Comparison of ENCODE assay signal across 8 mouse cellular contexts in genomic region chr11:51915656-51916032, GRCm38 (mm10). TPM values are rescaled to one million over a fixed set of nuclear protein-coding genes. Genes with fewer than 3 reads are reported as not detected.
A peak's percentile ranks its signal among the peaks of the same experiment; 100 is the strongest.
DNase-seq lines count a peak whose midpoint lies in the region; ATAC-seq and TF ChIP-seq lines count a peak whose summit lies in the region.

No protein-coding gene starts in this region.

- H3K4me3 ChIP-seq in kidney, embryonic 16.5 days (ENCODE audit: low read length): no peak overlapping the region
- H3K4me3 ChIP-seq in embryonic facial prominence, embryonic 10.5 days: peak overlapping the region; percentile 50
- H3K4me3 ChIP-seq in intestine, postnatal 0 days (ENCODE audit: low read depth, low read length): peak overlapping the region; percentile 35

- H3K4me2 ChIP-seq in kidney, embryonic 16.5 days (replicated peaks; ENCODE audit: low read depth, low read length): peak overlapping the region; percentile 60
- H3K4me2 ChIP-seq in intestine, postnatal 0 days (replicated peaks; ENCODE audit: low read depth): peak overlapping the region; percentile 72

- no peaks in the 10 kb centered on the region for H3K36me3 ChIP-seq in kidney, embryonic 16.5 days (ENCODE audit: insufficient read depth, low read length)
- H3K36me3 ChIP-seq in embryonic facial prominence, embryonic 10.5 days (replicated peaks): no peaks in the 10 kb centered on the region
- H3K36me3 ChIP-seq in intestine, postnatal 0 days (ENCODE audit: control insufficient read depth, insufficient read depth): no peaks in the 10 kb centered on the region

- H3K9me3 ChIP-seq in kidney, embryonic 16.5 days (ENCODE audit: low read length): no peaks in the 10 kb centered on the region
- no peaks in the 10 kb centered on the region for H3K9me3 ChIP-seq in embryonic facial prominence, embryonic 10.5 days
- H3K9me3 ChIP-seq in intestine, postnatal 0 days (ENCODE audit: control insufficient read depth): no peaks in the 10 kb centered on the region

- peak overlapping the region; percentile 55; the same call in 1 of the 2 replicates for H3K9ac ChIP-seq in kidney, embryonic 16.5 days (replicated peaks; ENCODE audit: low read length)
- peak overlapping the region; percentile 44; the same call in 1 of the 2 replicates for H3K9ac ChIP-seq in intestine, postnatal 0 days (ENCODE audit: low read depth, low read length)

- ATAC-seq in kidney, embryonic 16.5 days (ENCODE audit: low FRiP score, low TSS enrichment): 0 out of 2 replicates have a peak, but pooled peaks have one; percentile 3
- ATAC-seq in intestine, postnatal 0 days: peak; percentile 46
- ATAC-seq in erythroblast, adult 5-6 weeks (replicated peaks; ENCODE audit: low FRiP score, poor library complexity, severe bottlenecking): no peak

- no peak overlapping the region for H3K27ac ChIP-seq in kidney, embryonic 16.5 days (ENCODE audit: low read length)
- H3K27ac ChIP-seq in embryonic facial prominence, embryonic 10.5 days (replicated peaks): no peak overlapping the region
- peak overlapping the region; percentile 90 for H3K27ac ChIP-seq in intestine, postnatal 0 days (ENCODE audit: low read depth, low read length)

- 15% methylated on average over 8 of the region's 8 CpGs for WGBS in kidney, embryonic 16.5 days
- 13% methylated on average over 8 of the region's 8 CpGs for WGBS in embryonic facial prominence, embryonic 10.5 days
- WGBS in intestine, postnatal 0 days: 11% methylated on average over 8 of the region's 8 CpGs

- no peak for TF ChIP-seq CTCF in intestine, postnatal 0 days (IDR thresholded peaks at IDR 0.05; ENCODE audit: low read depth)

- no peaks in the 10 kb centered on the region for H3K27me3 ChIP-seq in kidney, embryonic 16.5 days (ENCODE audit: insufficient read depth, low read length)
- H3K27me3 ChIP-seq in embryonic facial prominence, embryonic 10.5 days (replicated peaks; ENCODE audit: low read depth, poor library complexity, severe bottlenecking): peaks cover 14% of the 10 kb centered on the region; the same call in 1 of the 2 replicates
- H3K27me3 ChIP-seq in intestine, postnatal 0 days (replicated peaks; ENCODE audit: control insufficient read depth, insufficient read depth, low read length): no peaks in the 10 kb centered on the region

- intact Hi-C loops in left cerebral cortex, postnatal 4 days (cut with DNase I): no loop called here

- no peak for DNase-seq in kidney, postnatal 14 days
- DNase-seq in embryonic facial prominence, embryonic 10.5 days (ENCODE audit: low spot score): no peak
- peak; percentile 38 to 64 for DNase-seq in natural killer cell, adult 2 months (ENCODE audit: low spot score in 2 of 2)
- no peak for DNase-seq in layer of hippocampus, postnatal 14 days (ENCODE audit: low spot score in 2 of 2)
- no peak for DNase-seq in left cerebral cortex, postnatal 4 days

- peaks cover 21% of the 10 kb centered on the region for H3K4me1 ChIP-seq in kidney, embryonic 16.5 days (ENCODE audit: insufficient read depth, low read length)
- H3K4me1 ChIP-seq in embryonic facial prominence, embryonic 10.5 days: peaks cover 23% of the 10 kb centered on the region
- H3K4me1 ChIP-seq in intestine, postnatal 0 days (replicated peaks; ENCODE audit: control insufficient read depth, insufficient read depth, low read length): peaks cover 10% of the 10 kb centered on the region

RNA-seq across cellular contexts. Expression of gene Cdkn2aipnl, which starts 51.8 kb away (rescaled TPM):
- 95.5 and 99.8 TPM in 2 replicates for polyA plus RNA-seq in kidney, embryonic 16.5 days (2015; fragmentation: Nextera tagmentation; extraction: Ambion mirVana)
- polyA plus RNA-seq in embryonic facial prominence, embryonic 10.5 days (2016; fragmentation: Nextera tagmentation; extraction: Ambion mirVana): 128 and 133 TPM in 2 replicates
- polyA plus RNA-seq in intestine, postnatal 0 days (2015; fragmentation: Nextera tagmentation; extraction: Ambion mirVana): 49.0 and 49.8 TPM in 2 replicates
- 18.4 and 25.9 TPM in 2 replicates for total RNA-seq in erythroblast, adult 5-6 weeks (2015; ENCODE audit: low replicate concordance)
- 13.8 and 16.7 TPM in 2 replicates for total RNA-seq in erythroblast, adult 5-6 weeks (2017; ENCODE audit: low replicate concordance)
- 10 to 100 TPM; 28.7 to 33.7 TPM for total RNA-seq in layer of hippocampus, postnatal 14 days (2021)
- 10 to 100 TPM; 52.8 to 53.3 TPM for total RNA-seq in left cerebral cortex, postnatal 4 days (2021)

RNA-seq across cellular contexts. Expression of gene Jade2, which starts 58.2 kb away (rescaled TPM):
- 0.87 and 1.1 TPM in 2 replicates for polyA plus RNA-seq in kidney, embryonic 16.5 days (2015; fragmentation: Nextera tagmentation; extraction: Ambion mirVana)
- 0.65 and 0.80 TPM in 2 replicates for polyA plus RNA-seq in embryonic facial prominence, embryonic 10.5 days (2016; fragmentation: Nextera tagmentation; extraction: Ambion mirVana)
- polyA plus RNA-seq in intestine, postnatal 0 days (2015; fragmentation: Nextera tagmentation; extraction: Ambion mirVana): 1.7 and 2.1 TPM in 2 replicates
- 1.7 and 3.8 TPM in 2 replicates for total RNA-seq in erythroblast, adult 5-6 weeks (2015; ENCODE audit: low replicate concordance)
- total RNA-seq in erythroblast, adult 5-6 weeks (2017; ENCODE audit: low replicate concordance): 2.4 and 2.6 TPM in 2 replicates
- total RNA-seq in layer of hippocampus, postnatal 14 days (2021): 10 to 100 TPM; 14.5 to 15.0 TPM
- 1 to 10 TPM; 2.5 to 3.0 TPM for total RNA-seq in left cerebral cortex, postnatal 4 days (2021)

Comparison
In these comparisons a context has a peak if more than half of its experiments do, and no peak if none do; other contexts are left out.
1. DNase-seq: peak in natural killer cell, adult 2 months (2 of 2); none in kidney, postnatal 14 days (single experiment), embryonic facial prominence, embryonic 10.5 days (single experiment), layer of hippocampus, postnatal 14 days (0 of 2) and left cerebral cortex, postnatal 4 days (single experiment).